Mouse (Mus musculus) embryonic facial prominence, embryonic 15.5 days (tissue): Measurements from ENCODE around the gene Cdkal1. TPM values are rescaled to one million over a fixed set of nuclear protein-coding genes. Genes with fewer than 3 reads are reported as not detected.

ENCODE experiments used
- ATAC-seq: fragments of 200-750 bp; cut with Nextera tagmentation; 2 replicates; pipeline ENCODE4 v1.8.0; 2017; ENCODE audit warnings: low read depth, moderate TSS enrichment; ENCODE audit not compliant: insufficient number of reproducible peaks, low FRiP score, low TSS enrichment
- H3K27ac ChIP-seq: fragments of 300-500 bp; sonication (generic); replicated peaks from 2 replicates; pipeline ENCODE4 v1.5.1; 2015; ENCODE audit warnings: mild to moderate bottlenecking, inconsistent platforms
- H3K27me3 ChIP-seq: fragments of 300-500 bp; sonication (generic); 2 replicates; pipeline ENCODE4 v1.6.1; 2015; ENCODE audit warnings: inconsistent platforms
- H3K36me3 ChIP-seq: fragments of 300-500 bp; sonication (generic); 2 replicates; pipeline ENCODE4 v1.6.1; 2015; ENCODE audit warnings: mild to moderate bottlenecking, inconsistent platforms
- H3K4me1 ChIP-seq: fragments of 300-500 bp; sonication (generic); 2 replicates; pipeline ENCODE4 v1.6.1; 2015; ENCODE audit warnings: inconsistent platforms
- H3K4me2 ChIP-seq: fragments of 300-500 bp; sonication (generic); replicated peaks from 2 replicates; pipeline ENCODE4 v1.6.1; 2015; ENCODE audit warnings: mild to moderate bottlenecking, inconsistent platforms
- H3K4me3 ChIP-seq: fragments of 300-500 bp; sonication (generic); replicated peaks from 2 replicates; pipeline ENCODE4 v1.5.1; 2015; ENCODE audit warnings: mild to moderate bottlenecking, inconsistent platforms
- H3K9ac ChIP-seq: fragments of 300-500 bp; sonication (generic); 2 replicates; pipeline ENCODE4 v1.6.1; 2015; ENCODE audit warnings: inconsistent platforms
- H3K9me3 ChIP-seq: fragments of 300-500 bp; sonication (generic); replicated peaks from 2 replicates; pipeline ENCODE4 v1.6.1; 2016; ENCODE audit warnings: inconsistent platforms
- WGBS: fragments of 180-500 bp; shearing (Covaris S2); methylation state at CpG from one replicate; pipeline ENCODE4 v1.1.7; 2015; 5-methylcytosine and 5-hydroxymethylcytosine counted together
- polyA plus RNA-seq: library from polyadenylated mRNA; unstranded; fragments of >200 nt; fragmentation: Nextera tagmentation; extraction: Ambion mirVana; gene quantifications from 2 replicates; pipeline ENCODE4 v1.2.1, GENCODE M21; 2015

Gene Cdkal1
- polyA plus RNA-seq, 1 experiment from 2014 or later = 31.2 TPM

- no peaks in the 10 kb centered on the region for H3K27me3 ChIP-seq
- no peaks in the 10 kb centered on the region for H3K9me3 ChIP-seq
- H3K36me3 ChIP-seq = no peaks in the 10 kb centered on the region
- no peak overlapping the region for H3K27ac ChIP-seq
- H3K4me2 ChIP-seq = no peak overlapping the region
- WGBS = 83% methylated on average over 5 of the region's 5 CpGs
- ATAC-seq = no peak
- H3K4me1 ChIP-seq = no peaks in the 10 kb centered on the region
- H3K4me3 ChIP-seq = no peak overlapping the region
- no peak overlapping the region for H3K9ac ChIP-seq
These were observed 452.3 kb downstream of the Cdkal1 start for GRCm38 (mm10) chr13:29403217-29403616.

DNA sequence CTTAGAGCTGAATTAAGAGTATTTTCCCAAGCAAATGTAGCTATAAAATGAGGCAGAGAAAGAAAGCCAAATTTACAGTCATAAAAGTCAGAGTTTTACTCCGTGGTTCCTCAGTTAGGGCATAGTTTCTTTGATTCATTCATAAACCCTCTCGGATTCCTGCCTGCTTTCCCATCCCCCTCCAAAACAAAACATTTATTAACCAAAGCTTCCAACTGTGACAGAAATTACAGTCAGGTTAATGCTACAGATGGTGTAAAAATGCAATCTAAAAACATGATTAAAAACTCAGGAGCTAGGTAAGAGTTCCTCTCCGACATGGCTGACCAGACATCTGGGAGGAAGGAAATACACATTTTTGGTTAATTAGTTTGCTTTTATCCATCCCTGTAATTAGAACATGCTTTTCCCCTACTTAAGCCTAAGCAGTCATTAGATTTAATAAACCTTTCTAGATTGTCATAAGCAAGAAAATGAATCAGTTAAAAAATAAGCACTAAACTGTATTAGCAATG, 452.9 kb downstream of the Cdkal1 start:
- no peaks in the 10 kb centered on the region for H3K27me3 ChIP-seq
- H3K9me3 ChIP-seq = no peaks in the 10 kb centered on the region
- no peaks in the 10 kb centered on the region for H3K4me1 ChIP-seq
- H3K4me3 ChIP-seq = no peak overlapping the region
- H3K36me3 ChIP-seq = no peaks in the 10 kb centered on the region
- ATAC-seq = no peak
- no peak overlapping the region for H3K27ac ChIP-seq
- no peak overlapping the region for H3K4me2 ChIP-seq
- no peak overlapping the region for H3K9ac ChIP-seq
- WGBS = 38% methylated on average over 3 of the region's 3 CpGs

- Histone ChIP-seq H3K9ac (no peak overlapping the region), H3K4me3 (no peak overlapping the region), H3K36me3 (no peaks in the 10 kb centered on the region), H3K4me1 (no peaks in the 10 kb centered on the region), H3K27me3 (no peaks in the 10 kb centered on the region), H3K9me3 (no peaks in the 10 kb centered on the region), H3K27ac (no peak overlapping the region), H3K4me2 (no peak overlapping the region)
- no peak for ATAC-seq
- 66% methylated on average over 5 of the region's 5 CpGs for whole genome bisulfite sequencing
These were observed 455.6 kb downstream of the Cdkal1 start for GRCm38 (mm10) chr13:29399908-29400307.

DNA sequence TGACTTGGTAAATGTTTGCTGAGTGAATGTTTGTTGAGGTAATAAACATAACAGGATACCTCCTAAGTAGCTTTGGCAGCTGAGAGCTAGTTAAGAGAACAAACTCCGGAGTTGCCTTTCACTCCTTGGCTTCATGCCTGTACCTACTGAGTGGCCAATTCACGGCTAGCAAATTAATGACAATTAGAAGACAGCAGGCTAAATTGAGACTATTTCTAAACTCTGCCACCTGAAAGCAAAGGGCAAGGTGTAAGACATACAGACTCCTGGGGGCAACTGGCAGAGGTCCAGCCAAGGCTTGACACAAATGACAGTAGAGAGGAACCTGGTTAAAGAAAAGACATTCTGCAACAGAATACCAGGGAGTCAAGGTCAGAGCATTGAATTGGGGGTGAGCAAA, 457.0 kb downstream of the Cdkal1 start:
- Histone ChIP-seq H3K4me3 (no peak overlapping the region), H3K9ac (no peak overlapping the region), H3K27me3 (no peaks in the 10 kb centered on the region), H3K4me1 (no peaks in the 10 kb centered on the region), H3K9me3 (no peaks in the 10 kb centered on the region), H3K4me2 (no peak overlapping the region), H3K36me3 (no peaks in the 10 kb centered on the region), H3K27ac (no peak overlapping the region)
- 71% methylated on average over 2 of the region's 2 CpGs for WGBS
- ATAC-seq = no peak

GRCm38 (mm10) chr13:29395694-29396093, 459.8 kb downstream of the Cdkal1 start:
- Histone ChIP-seq H3K9me3 (no peaks in the 10 kb centered on the region), H3K4me2 (no peak overlapping the region), H3K36me3 (no peaks in the 10 kb centered on the region), H3K27me3 (no peaks in the 10 kb centered on the region), H3K4me3 (no peak overlapping the region), H3K27ac (no peak overlapping the region), H3K9ac (no peak overlapping the region), H3K4me1 (no peaks in the 10 kb centered on the region)
- ATAC-seq = no peak
- 75% methylated on average over 4 of the region's 4 CpGs for WGBS

GRCm38 (mm10) chr13:29390025-29390424, 465.4 kb downstream of the Cdkal1 start:
- H3K9me3 ChIP-seq = no peaks in the 10 kb centered on the region
- no peak overlapping the region for H3K27ac ChIP-seq
- no peaks in the 10 kb centered on the region for H3K36me3 ChIP-seq
- H3K4me3 ChIP-seq = no peak overlapping the region
- ATAC-seq = no peak
- WGBS = 78% methylated on average over 5 of the region's 5 CpGs
- H3K4me2 ChIP-seq = no peak overlapping the region
- no peaks in the 10 kb centered on the region for H3K4me1 ChIP-seq
- no peaks in the 10 kb centered on the region for H3K27me3 ChIP-seq
- H3K9ac ChIP-seq = no peak overlapping the region

DNA sequence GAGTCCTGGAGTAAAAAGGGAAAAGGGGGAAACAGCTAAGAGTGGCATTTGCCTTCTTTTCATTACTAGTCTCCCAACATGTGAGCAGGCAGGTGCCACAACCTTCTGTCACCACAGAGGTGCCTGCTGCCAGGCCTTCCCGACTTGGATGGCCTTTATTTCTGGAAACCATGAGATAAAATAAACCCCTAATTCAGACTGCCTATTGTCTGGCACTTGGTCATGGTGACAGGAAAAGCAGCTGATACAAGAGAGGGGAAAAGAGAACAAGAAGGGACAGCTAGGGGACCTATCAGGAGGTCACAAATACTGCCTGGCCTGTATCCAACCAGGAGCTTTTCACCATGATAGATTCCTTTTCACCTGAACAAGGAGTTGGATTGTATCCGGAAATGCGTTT, 466.6 kb downstream of the Cdkal1 start:
- ATAC-seq = no peak
- Histone ChIP-seq H3K27ac (no peak overlapping the region), H3K4me1 (no peaks in the 10 kb centered on the region), H3K4me2 (no peak overlapping the region), H3K9ac (no peak overlapping the region), H3K27me3 (no peaks in the 10 kb centered on the region), H3K4me3 (no peak overlapping the region), H3K9me3 (no peaks in the 10 kb centered on the region), H3K36me3 (no peaks in the 10 kb centered on the region)
- WGBS = 84% methylated on average over 3 of the region's 3 CpGs

DNA sequence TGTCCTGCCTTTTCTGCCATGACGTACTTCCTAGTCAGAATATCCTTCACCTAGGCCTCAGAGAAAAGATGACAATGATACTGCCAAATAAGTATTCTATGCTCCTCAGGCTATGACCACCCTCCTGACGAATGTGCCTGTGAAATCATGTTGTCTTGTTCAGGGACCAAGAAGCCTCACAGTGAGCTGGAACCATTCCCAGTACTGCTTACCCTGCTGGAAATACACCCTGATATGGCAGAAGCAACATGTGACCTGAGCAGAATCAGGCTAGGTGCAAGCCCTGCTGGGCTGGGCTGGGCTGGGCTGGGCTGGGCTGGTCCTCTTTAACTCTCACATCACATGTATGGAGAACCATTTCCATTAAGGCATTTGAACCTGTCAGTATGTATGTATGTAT, 477.9 kb downstream of the Cdkal1 start:
- Histone ChIP-seq H3K4me3 (no peak overlapping the region), H3K36me3 (no peaks in the 10 kb centered on the region), H3K27me3 (no peaks in the 10 kb centered on the region), H3K9me3 (no peaks in the 10 kb centered on the region), H3K9ac (no peak overlapping the region), H3K4me2 (no peak overlapping the region), H3K27ac (no peak overlapping the region), H3K4me1 (no peaks in the 10 kb centered on the region)
- no peak for ATAC-seq
- WGBS = 78% methylated on average over 2 of the region's 2 CpGs

DNA sequence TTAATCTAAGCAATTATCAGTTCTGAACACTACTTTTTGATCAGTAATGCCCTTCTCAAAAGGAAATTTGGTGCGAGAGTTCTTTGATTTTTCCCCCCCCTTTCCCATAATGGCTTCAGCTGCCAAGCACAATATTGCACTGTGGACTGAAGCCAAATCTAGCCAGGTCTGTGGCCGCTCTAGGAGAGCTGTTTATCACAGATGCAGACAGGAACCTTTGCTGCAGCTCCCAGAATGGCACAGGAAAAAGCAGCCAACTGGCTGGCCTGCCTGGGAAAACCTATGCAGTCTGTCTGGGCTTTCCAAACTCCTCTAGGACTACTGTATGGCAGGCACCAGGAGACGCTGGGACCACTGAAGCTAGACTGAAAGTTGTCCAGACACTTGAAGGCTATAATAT, 483.6 kb downstream of the Cdkal1 start:
- Histone ChIP-seq H3K4me1 (0 out of 2 replicates have a peak, but pooled peaks cover 2% of the 10 kb centered on the region), H3K27me3 (no peaks in the 10 kb centered on the region), H3K36me3 (no peaks in the 10 kb centered on the region), H3K4me3 (no peak overlapping the region), H3K4me2 (no peak overlapping the region), H3K9me3 (no peaks in the 10 kb centered on the region), H3K9ac (no peak overlapping the region), H3K27ac (no peak overlapping the region)
- no peak for ATAC-seq
- 54% methylated on average over 3 of the region's 3 CpGs for WGBS

DNA sequence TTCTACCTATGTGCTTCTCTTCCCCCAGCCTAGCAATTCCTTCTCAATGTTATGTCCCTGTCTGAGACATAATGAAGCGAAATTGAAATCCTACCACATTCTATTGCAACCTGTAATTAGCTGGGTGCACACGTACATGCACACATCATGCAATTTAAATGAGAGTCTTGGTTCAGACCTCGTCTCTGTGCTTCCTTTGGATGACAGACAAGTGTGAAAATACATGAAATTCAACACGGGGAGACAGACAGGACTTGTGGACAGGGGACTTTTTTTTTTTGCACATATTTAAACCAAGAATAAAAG, 484.1 kb downstream of the Cdkal1 start:
- H3K27ac ChIP-seq = no peak overlapping the region
- H3K4me2 ChIP-seq = no peak overlapping the region
- no peak for ATAC-seq
- WGBS = 44% methylated on average over 4 of the region's 4 CpGs
- H3K36me3 ChIP-seq = no peaks in the 10 kb centered on the region
- no peak overlapping the region for H3K9ac ChIP-seq
- 0 out of 2 replicates have a peak, but pooled peaks cover 2% of the 10 kb centered on the region for H3K4me1 ChIP-seq
- no peaks in the 10 kb centered on the region for H3K9me3 ChIP-seq
- no peak overlapping the region for H3K4me3 ChIP-seq
- no peaks in the 10 kb centered on the region for H3K27me3 ChIP-seq

DNA sequence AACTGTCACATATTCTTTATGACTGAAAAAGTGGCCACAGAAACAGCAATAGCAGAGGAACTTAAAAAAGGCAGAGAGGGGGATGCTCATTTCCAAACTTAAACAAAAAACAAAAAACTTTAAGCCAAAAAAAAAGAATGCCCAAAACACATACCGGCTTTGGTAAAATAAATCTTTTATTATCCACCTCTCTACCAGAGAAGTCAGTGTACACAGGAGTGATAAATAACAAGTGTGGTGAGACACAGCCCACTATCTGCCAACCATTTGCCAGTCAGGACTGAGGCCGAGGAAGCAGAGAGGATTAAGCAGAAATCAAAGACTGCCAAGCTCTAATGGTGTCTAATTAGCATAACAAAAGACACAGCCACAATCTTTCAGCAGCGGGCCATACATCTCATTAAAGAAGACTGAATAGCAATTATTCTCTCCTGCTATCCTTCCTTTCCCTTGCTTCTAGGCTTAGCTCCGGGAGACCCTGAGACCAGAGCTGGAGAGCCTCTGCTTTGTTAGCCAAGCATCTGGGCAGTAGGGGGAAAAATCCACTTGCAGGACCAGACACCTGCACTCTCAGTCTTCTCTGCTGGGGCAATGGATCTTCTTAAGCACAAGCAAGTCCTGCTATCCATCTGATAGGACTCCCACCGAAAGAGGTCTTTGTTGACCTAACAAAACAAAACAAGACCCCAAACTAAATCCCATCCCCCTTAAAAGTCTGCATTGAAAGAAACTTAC, 484.6 kb downstream of the Cdkal1 start:
- H3K36me3 ChIP-seq = no peaks in the 10 kb centered on the region
- H3K9ac ChIP-seq = no peak overlapping the region
- 0 out of 2 replicates have a peak, but pooled peaks cover 2% of the 10 kb centered on the region for H3K4me1 ChIP-seq
- no peaks in the 10 kb centered on the region for H3K27me3 ChIP-seq
- no peak overlapping the region for H3K4me2 ChIP-seq
- ATAC-seq = no peak
- no peak overlapping the region for H3K4me3 ChIP-seq
- H3K9me3 ChIP-seq = no peaks in the 10 kb centered on the region
- H3K27ac ChIP-seq = no peak overlapping the region
- WGBS = 18% methylated on average over 5 of the region's 5 CpGs

DNA sequence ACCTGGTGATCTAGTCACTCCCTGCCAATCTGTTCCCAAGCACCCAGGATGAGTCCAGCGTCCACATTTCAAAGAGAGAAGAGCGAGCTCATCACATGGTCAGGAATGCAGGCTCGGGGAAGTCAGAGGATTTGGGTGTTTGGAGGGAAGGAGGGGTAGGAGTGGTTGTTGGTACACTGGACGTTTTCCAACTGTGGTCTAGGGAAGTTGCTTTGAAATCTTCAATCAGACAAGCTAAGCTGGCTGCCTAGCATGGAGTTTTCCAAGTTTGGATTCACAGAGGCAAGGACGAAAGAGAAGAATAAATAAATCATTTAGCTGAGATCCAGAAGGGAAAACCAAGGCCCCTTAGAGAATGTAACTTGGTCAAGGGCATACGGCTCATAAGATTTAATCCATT, 486.7 kb downstream of the Cdkal1 start:
- WGBS = 41% methylated on average over 6 of the region's 6 CpGs
- peaks cover 9% of the 10 kb centered on the region for H3K4me1 ChIP-seq
- no peaks in the 10 kb centered on the region for H3K36me3 ChIP-seq
- H3K27me3 ChIP-seq = no peaks in the 10 kb centered on the region
- H3K4me2 ChIP-seq = no peak overlapping the region
- H3K9me3 ChIP-seq = no peaks in the 10 kb centered on the region
- ATAC-seq = no peak
- H3K9ac ChIP-seq = no peak overlapping the region
- no peak overlapping the region for H3K4me3 ChIP-seq
- H3K27ac ChIP-seq = no peak overlapping the region
